ENCODE assay signal across 30 mouse cellular contexts in genomic region chr4:59242221-59242620, GRCm38 (mm10). TPM values are rescaled to one million over a fixed set of nuclear protein-coding genes. Genes with fewer than 3 reads are reported as not detected.
DNase-seq lines count a peak whose midpoint lies in the region; ATAC-seq and TF ChIP-seq lines count a peak whose summit lies in the region.
"Had no signal": no experiment of that assay in that cellular context is flagged by ENCODE, and none has a peak within 500 bp of the region (broad histone marks: within the 10 kb centered on the region; RNA-seq: fewer than 3 reads in every experiment).

No protein-coding gene starts in this region.

- H3K4me3 ChIP-seq in kidney, adult 2 months (ENCODE audit: insufficient read depth, low read depth, low read length), result no peak overlapping the region
- no peak overlapping the region for H3K4me3 ChIP-seq in kidney, embryonic 15.5 days (replicated peaks)
- no peak overlapping the region for H3K4me3 ChIP-seq in intestine, postnatal 0 days (ENCODE audit: low read depth, low read length)
- no peak overlapping the region for H3K4me3 ChIP-seq in stomach, embryonic 16.5 days (replicated peaks; ENCODE audit: low read length)
- no peak overlapping the region for H3K4me3 ChIP-seq in heart, embryonic 12.5 days
- H3K4me3 ChIP-seq: embryonic facial prominence, embryonic 13.5 days; forebrain, embryonic 10.5 days; gastrocnemius, adult 2 months; heart, adult 2 months; heart, embryonic 13.5 days; hindbrain, embryonic 10.5 days; hindbrain, embryonic 15.5 days; lung, embryonic 15.5 days; midbrain, embryonic 12.5 days; myocyte; neural tube, embryonic 12.5 days had no signal

- H3K27ac ChIP-seq in kidney, adult 2 months (ENCODE audit: insufficient read depth, low read depth, low read length), result no peak overlapping the region
- no peak overlapping the region for H3K27ac ChIP-seq in kidney, embryonic 15.5 days
- peak overlapping the region; percentile 89 for H3K27ac ChIP-seq in intestine, postnatal 0 days (ENCODE audit: low read depth, low read length)
- peak overlapping the region; percentile 1; the same call in 1 of the 2 replicates for H3K27ac ChIP-seq in stomach, embryonic 16.5 days (ENCODE audit: low read length)
- no peak overlapping the region for H3K27ac ChIP-seq in heart, embryonic 12.5 days (ENCODE audit: poor library complexity, severe bottlenecking)
- H3K27ac ChIP-seq: embryonic facial prominence, embryonic 13.5 days; forebrain, embryonic 10.5 days; gastrocnemius, adult 2 months; heart, adult 2 months; heart, embryonic 13.5 days; hindbrain, embryonic 10.5 days; hindbrain, embryonic 15.5 days; lung, embryonic 15.5 days; midbrain, embryonic 12.5 days; neural tube, embryonic 12.5 days had no signal

- no peak for TF ChIP-seq CTCF in kidney, adult 2 months (conservative IDR thresholded peaks at IDR 0.05; ENCODE audit: insufficient read depth, insufficient read length, low read depth, low read length)
- no peak for TF ChIP-seq CTCF in Patski (IDR thresholded peaks at IDR 0.05)
- no peak for TF ChIP-seq CTCF in intestine, postnatal 0 days (IDR thresholded peaks at IDR 0.05; ENCODE audit: low read depth)

- no peak overlapping the region for H3K4me2 ChIP-seq in kidney, embryonic 15.5 days
- no peak overlapping the region for H3K4me2 ChIP-seq in intestine, postnatal 0 days (replicated peaks; ENCODE audit: low read depth)
- no peak overlapping the region for H3K4me2 ChIP-seq in stomach, embryonic 16.5 days (ENCODE audit: low read depth, low read length)
- H3K4me2 ChIP-seq in heart, embryonic 12.5 days, result no peak overlapping the region
- H3K4me2 ChIP-seq: embryonic facial prominence, embryonic 13.5 days; heart, embryonic 13.5 days; hindbrain, embryonic 15.5 days; lung, embryonic 15.5 days; midbrain, embryonic 12.5 days; neural tube, embryonic 12.5 days had no signal

- TF ChIP-seq POLR2A in kidney, adult 2 months (IDR thresholded peaks at IDR 0.05; ENCODE audit: low read depth, low read length), result no peak

- H3K9me3 ChIP-seq in kidney, embryonic 15.5 days (replicated peaks), result no peaks in the 10 kb centered on the region
- no peaks in the 10 kb centered on the region for H3K9me3 ChIP-seq in intestine, postnatal 0 days (ENCODE audit: control insufficient read depth)
- no peaks in the 10 kb centered on the region for H3K9me3 ChIP-seq in stomach, embryonic 16.5 days (replicated peaks; ENCODE audit: control insufficient read depth, low read length)
- no peaks in the 10 kb centered on the region for H3K9me3 ChIP-seq in heart, embryonic 12.5 days (replicated peaks)
- H3K9me3 ChIP-seq: embryonic facial prominence, embryonic 13.5 days; forebrain, embryonic 10.5 days; heart, embryonic 13.5 days; hindbrain, embryonic 10.5 days; hindbrain, embryonic 15.5 days; lung, embryonic 15.5 days; midbrain, embryonic 12.5 days; neural tube, embryonic 12.5 days had no signal

- whole genome bisulfite sequencing in kidney, adult 2 months, result 93% methylated on average over 3 of the region's 3 CpGs
- 90% methylated on average over 3 of the region's 3 CpGs for WGBS in kidney, embryonic 15.5 days
- WGBS in intestine, postnatal 0 days, result 64% methylated on average over 3 of the region's 3 CpGs
- 83% methylated on average over 3 of the region's 3 CpGs for WGBS in stomach, embryonic 16.5 days
- WGBS in heart, embryonic 12.5 days, result 93% methylated on average over 3 of the region's 3 CpGs

- POLR2A ChIA-PET in Patski (lab: Charles Lee), result no interaction called here

- CTCF ChIA-PET in Patski (lab: Charles Lee), result no interaction called here

- H3K36me3 ChIP-seq in kidney, adult 2 months (ENCODE audit: control insufficient read depth, insufficient read depth, low read length), result no peaks in the 10 kb centered on the region
- H3K36me3 ChIP-seq in kidney, embryonic 15.5 days, result no peaks in the 10 kb centered on the region
- no peaks in the 10 kb centered on the region for H3K36me3 ChIP-seq in intestine, postnatal 0 days (ENCODE audit: control insufficient read depth, insufficient read depth)
- H3K36me3 ChIP-seq in stomach, embryonic 16.5 days (ENCODE audit: control insufficient read depth, insufficient read depth, low read length), result no peaks in the 10 kb centered on the region
- H3K36me3 ChIP-seq in heart, embryonic 12.5 days, result no peaks in the 10 kb centered on the region
- H3K36me3 ChIP-seq: embryonic facial prominence, embryonic 13.5 days; forebrain, embryonic 10.5 days; heart, embryonic 13.5 days; hindbrain, embryonic 10.5 days; hindbrain, embryonic 15.5 days; lung, embryonic 15.5 days; midbrain, embryonic 12.5 days; neural tube, embryonic 12.5 days had no signal

- H3K4me1 ChIP-seq in kidney, adult 2 months (ENCODE audit: control insufficient read depth, insufficient read depth, low read length), result peaks cover 3% of the 10 kb centered on the region; the same call in 1 of the 2 replicates
- peaks cover 8% of the 10 kb centered on the region; the same call in 1 of the 2 replicates for H3K4me1 ChIP-seq in kidney, embryonic 15.5 days
- H3K4me1 ChIP-seq in intestine, postnatal 0 days (replicated peaks; ENCODE audit: control insufficient read depth, insufficient read depth, low read length), result 0 out of 2 replicates have a peak, but pooled peaks cover 15% of the 10 kb centered on the region
- no peaks in the 10 kb centered on the region for H3K4me1 ChIP-seq in stomach, embryonic 16.5 days (ENCODE audit: control insufficient read depth, insufficient read depth, low read length)
- peaks cover 20% of the 10 kb centered on the region for H3K4me1 ChIP-seq in heart, embryonic 12.5 days (replicated peaks)
- H3K4me1 ChIP-seq: embryonic facial prominence, embryonic 13.5 days; hindbrain, embryonic 15.5 days; neural tube, embryonic 12.5 days had no signal

- in situ Hi-C loops in Patski (cut with MboI; ENCODE audit: low pct_unique_long_range_greater_than_20kb), result no loop called here

- DNase-seq in kidney, adult 2 months, result peak; percentile 85
- DNase-seq in Patski (ENCODE audit: low read depth, low spot score), result peak; percentile 12
- no peak for DNase-seq in B cell, adult 2 months
- DNase-seq: adrenal gland, postnatal 25 days; cerebellum, adult 11-12 months; cerebellum, postnatal 10 days; gastrocnemius, adult 2 months; gastrocnemius, postnatal 36 days; heart, adult 2 months; heart, postnatal 10 days; liver; right cerebral cortex, postnatal 14 days; thymus, adult 2 months; thymus, postnatal 36 days had no signal

- H3K27me3 ChIP-seq in kidney, adult 2 months (replicated peaks; ENCODE audit: control insufficient read depth, insufficient read depth, low read length), result no peaks in the 10 kb centered on the region
- no peaks in the 10 kb centered on the region for H3K27me3 ChIP-seq in kidney, embryonic 15.5 days
- H3K27me3 ChIP-seq in Patski, result no peaks in the 10 kb centered on the region
- no peaks in the 10 kb centered on the region for H3K27me3 ChIP-seq in intestine, postnatal 0 days (replicated peaks; ENCODE audit: control insufficient read depth, insufficient read depth, low read length)
- H3K27me3 ChIP-seq in stomach, embryonic 16.5 days (ENCODE audit: control insufficient read depth, insufficient read depth, low read length), result no peaks in the 10 kb centered on the region
- no peaks in the 10 kb centered on the region for H3K27me3 ChIP-seq in heart, embryonic 12.5 days (replicated peaks)
- H3K27me3 ChIP-seq: embryonic facial prominence, embryonic 13.5 days; heart, embryonic 13.5 days; hindbrain, embryonic 15.5 days; lung, embryonic 15.5 days; midbrain, embryonic 12.5 days; neural tube, embryonic 12.5 days had no signal

- H3K9ac ChIP-seq in kidney, embryonic 15.5 days, result no peak overlapping the region
- no peak overlapping the region for H3K9ac ChIP-seq in intestine, postnatal 0 days (ENCODE audit: low read depth, low read length)
- no peak overlapping the region for H3K9ac ChIP-seq in stomach, embryonic 16.5 days (ENCODE audit: low read length)
- no peak overlapping the region for H3K9ac ChIP-seq in heart, embryonic 12.5 days
- H3K9ac ChIP-seq: embryonic facial prominence, embryonic 13.5 days; heart, embryonic 13.5 days; hindbrain, embryonic 15.5 days; lung, embryonic 15.5 days; midbrain, embryonic 12.5 days; neural tube, embryonic 12.5 days had no signal

- no peak for ATAC-seq in kidney, embryonic 15.5 days (replicated peaks; ENCODE audit: low FRiP score)
- ATAC-seq in Patski, result no peak
- peak; percentile 71 for ATAC-seq in intestine, postnatal 0 days
- ATAC-seq in stomach, embryonic 16.5 days (ENCODE audit: insufficient read depth, low FRiP score), result peak; percentile 35; the same call in 1 of the 2 replicates
- no peak for ATAC-seq in heart, embryonic 12.5 days (ENCODE audit: insufficient number of reproducible peaks, low FRiP score)
- ATAC-seq: CD4-positive, CD25-positive, alpha-beta regulatory T cell, adult 4 months; forebrain, embryonic 16.5 days; inflammation-experienced regulatory T-cells, adult 6 months had no signal

RNA-seq across cellular contexts. Expression of gene Ugcg, which starts 53.2 kb away (rescaled TPM):
- polyA plus RNA-seq in kidney, adult 2 months (2012; rRNA removed), result 7.4 and 11.6 TPM in 2 replicates
- 7.6 and 8.0 TPM in 2 replicates for polyA plus RNA-seq in kidney, embryonic 15.5 days (2015; fragmentation: Nextera tagmentation; extraction: Ambion mirVana)
- 31.7 TPM for polyA plus RNA-seq in Patski (2021)
- 20.3 and 25.3 TPM in 2 replicates for polyA plus RNA-seq in intestine, postnatal 0 days (2015; fragmentation: Nextera tagmentation; extraction: Ambion mirVana)
- 8.9 and 9.7 TPM in 2 replicates for polyA plus RNA-seq in stomach, embryonic 16.5 days (2015; fragmentation: Nextera tagmentation; extraction: Ambion mirVana)
- 12.3 and 12.5 TPM in 2 replicates for polyA plus RNA-seq in heart, embryonic 12.5 days (2016; fragmentation: Nextera tagmentation; extraction: Ambion mirVana)

Comparison
In these comparisons a context has a peak if more than half of its experiments do, and no peak if none do; other contexts are left out.
1. DNase-seq: peak in kidney, adult 2 months (single experiment) and Patski (single experiment); none in B cell, adult 2 months (0 of 2).
2. H3K27ac ChIP-seq: peak in intestine, postnatal 0 days (single experiment) and stomach, embryonic 16.5 days (single experiment); none in kidney, adult 2 months (single experiment), kidney, embryonic 15.5 days (single experiment) and heart, embryonic 12.5 days (single experiment).
3. ATAC-seq: peak in intestine, postnatal 0 days (single experiment) and stomach, embryonic 16.5 days (single experiment); none in kidney, embryonic 15.5 days (single experiment), Patski (single experiment) and heart, embryonic 12.5 days (single experiment).